Mouse (Mus musculus) heart, embryonic 14.5 days (tissue): ENCODE data around the gene Adcy5. TPM values are rescaled to one million over a fixed set of nuclear protein-coding genes. Genes with fewer than 3 reads are reported as not detected.

Experiments
- ATAC-seq: fragments of 200-750 bp; cut with Nextera tagmentation; 2 replicates; pipeline ENCODE4 v1.8.0; 2017; ENCODE audit warnings: low read depth, moderate TSS enrichment; ENCODE audit not compliant: insufficient number of reproducible peaks, insufficient read depth, low FRiP score
- H3K27ac ChIP-seq, 2 experiments: fragments of 200-500 bp in 1 of 2; fragments of 300-500 bp in 1 of 2; sonication (generic) in 1 of 2; replicated peaks in 1 of 2; 2 replicates each; pipeline ENCODE4 v1.5.1; 2012 to 2014; ENCODE audit warnings: low read depth in 2 of 2, low read length in 2 of 2, control low read depth in 1 of 2, mild to moderate bottlenecking in 1 of 2, mixed read lengths in 1 of 2; ENCODE audit not compliant: control insufficient read depth in 1 of 2, insufficient read depth in 1 of 2
- H3K27me3 ChIP-seq: fragments of 300-500 bp; sonication (generic); 2 replicates; pipeline ENCODE4 v1.6.1; 2014; ENCODE audit warnings: mild to moderate bottlenecking, low read length, control low read depth; ENCODE audit not compliant: control insufficient read depth, insufficient read depth
- H3K36me3 ChIP-seq: fragments of 300-500 bp; sonication (generic); 2 replicates; pipeline ENCODE4 v1.6.1; 2014; ENCODE audit warnings: mild to moderate bottlenecking, control low read depth, low read length, mixed read lengths; ENCODE audit not compliant: control insufficient read depth, insufficient read depth
- H3K4me1 ChIP-seq, 2 experiments: fragments of 200-500 bp in 1 of 2; fragments of 300-500 bp in 1 of 2; sonication (generic) in 1 of 2; 2 replicates each; pipeline ENCODE4 v1.6.1; 2012 to 2014; ENCODE audit warnings: low read length in 2 of 2, control low read depth in 1 of 2, mixed read lengths in 1 of 2; ENCODE audit not compliant: control insufficient read depth in 2 of 2, insufficient read depth in 2 of 2
- H3K4me2 ChIP-seq: fragments of 300-500 bp; sonication (generic); 2 replicates; pipeline ENCODE4 v1.6.1; 2014; ENCODE audit warnings: mild to moderate bottlenecking, low read length
- H3K4me3 ChIP-seq, 2 experiments: fragments of 200-500 bp in 1 of 2; fragments of 300-500 bp in 1 of 2; sonication (generic) in 1 of 2; 2 replicates each; pipeline ENCODE4 v1.5.1; 2012 to 2014; ENCODE audit warnings: low read length in 2 of 2, mild to moderate bottlenecking in 2 of 2, control low read depth in 1 of 2, low read depth in 1 of 2, moderate library complexity in 1 of 2; ENCODE audit not compliant: control insufficient read depth in 1 of 2, insufficient read depth in 1 of 2
- H3K9ac ChIP-seq: fragments of 300-500 bp; sonication (generic); 2 replicates; pipeline ENCODE4 v1.6.1; 2014; ENCODE audit warnings: mild to moderate bottlenecking, low read length
- H3K9me3 ChIP-seq: fragments of 300-500 bp; sonication (generic); 2 replicates; pipeline ENCODE4 v1.6.1; 2016; ENCODE audit warnings: low read length, control low read depth; ENCODE audit not compliant: control insufficient read depth
- WGBS: fragments of 180-500 bp; shearing (Covaris S2); extraction: QIAGEN DNeasy Blood & Tissue Kit; methylation state at CpG from one replicate; pipeline ENCODE4 v1.1.7; 2014; 5-methylcytosine and 5-hydroxymethylcytosine counted together
- polyA plus RNA-seq: library from polyadenylated mRNA; unstranded; fragments of >200 nt; fragmentation: Nextera tagmentation; extraction: Ambion mirVana; gene quantifications from 2 replicates; pipeline ENCODE4 v1.2.1, GENCODE M21; 2014

Gene Adcy5
- polyA plus RNA-seq, 1 experiment from 2014 or later, result 11.4 TPM

DNA sequence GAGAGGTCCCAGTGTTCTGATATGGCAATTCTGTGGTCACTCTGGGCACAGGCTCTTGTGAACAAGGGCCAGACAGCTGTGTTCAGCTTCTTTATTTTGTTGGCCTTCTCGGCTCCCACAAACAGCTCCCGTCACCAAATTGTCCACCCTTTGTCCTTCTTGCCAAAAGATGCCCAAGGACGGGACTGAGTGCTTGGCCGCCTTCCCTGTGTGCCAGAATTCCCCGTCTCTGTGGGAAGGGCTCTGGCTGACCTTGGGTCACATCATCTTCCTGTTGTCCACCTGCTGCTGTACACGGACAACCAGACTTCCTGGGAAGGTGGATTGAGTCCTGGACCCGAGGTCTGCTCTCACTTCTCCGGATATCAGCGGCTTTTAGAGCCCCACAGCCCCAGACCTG lies 131.1 kb downstream of the Adcy5 start:
- H3K4me3 ChIP-seq, result no peak overlapping the region
- no peak overlapping the region for H3K9ac ChIP-seq
- ATAC-seq, result no peak
- no peaks in the 10 kb centered on the region for H3K9me3 ChIP-seq
- 78% methylated on average over 9 of the region's 9 CpGs for whole genome bisulfite sequencing
- H3K27me3 ChIP-seq, result no peaks in the 10 kb centered on the region
- no peak overlapping the region for H3K4me2 ChIP-seq
- no peak overlapping the region for H3K27ac ChIP-seq
- no peaks in the 10 kb centered on the region; a peak in 1 of 4 replicates for H3K4me1 ChIP-seq
- H3K36me3 ChIP-seq, result peaks cover 81% of the 10 kb centered on the region

DNA sequence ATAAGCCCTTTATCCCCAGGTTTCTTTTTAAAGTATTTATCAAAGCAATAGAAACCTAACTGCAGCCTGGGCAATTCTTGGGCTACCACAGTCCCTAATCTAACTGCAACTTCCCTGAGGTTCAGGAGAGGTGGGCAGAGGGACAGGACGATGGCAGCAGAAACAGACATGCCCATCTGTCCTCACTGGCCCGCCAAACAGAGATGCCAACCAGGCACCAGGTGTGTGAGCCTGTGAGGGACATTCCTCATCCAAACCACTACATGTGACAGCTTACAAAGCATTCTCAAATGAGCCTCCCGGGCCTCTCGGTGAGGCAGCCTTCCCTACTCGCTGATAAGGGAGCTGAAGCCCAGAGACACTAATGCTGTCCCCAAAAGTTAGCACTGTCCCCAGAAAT lies 132.6 kb downstream of the Adcy5 start:
- Histone ChIP-seq H3K9ac (no peak overlapping the region), H3K4me3 (no peak overlapping the region), H3K27me3 (no peaks in the 10 kb centered on the region), H3K9me3 (no peaks in the 10 kb centered on the region), H3K27ac (no peak overlapping the region), H3K4me1 (no peaks in the 10 kb centered on the region; a peak in 1 of 4 replicates), H3K4me2 (no peak overlapping the region), H3K36me3 (peaks cover 83% of the 10 kb centered on the region)
- no peak for ATAC-seq
- WGBS, result 72% methylated on average over 5 of the region's 5 CpGs

DNA sequence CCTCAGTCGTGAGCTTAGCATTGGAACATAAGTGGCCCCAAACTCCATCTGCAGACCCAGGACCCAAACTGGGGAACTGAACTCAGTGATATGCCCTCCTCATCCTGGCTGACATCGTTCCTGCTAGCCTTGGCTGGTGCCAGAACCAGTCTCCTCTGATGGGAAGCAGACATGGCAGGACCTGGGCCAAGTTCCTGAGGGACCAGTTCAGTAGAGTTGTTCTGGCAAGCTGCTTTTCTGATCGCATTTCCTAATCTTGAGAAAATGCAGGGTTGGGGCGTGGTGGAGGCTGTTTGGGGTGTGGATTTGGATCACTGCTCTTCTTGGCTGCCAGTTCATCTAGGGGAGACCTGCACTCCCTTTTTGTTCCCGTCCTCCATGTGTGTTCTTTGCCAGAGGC lies 143.1 kb downstream of the Adcy5 start:
- Histone ChIP-seq H3K9me3 (no peaks in the 10 kb centered on the region), H3K4me2 (no peak overlapping the region), H3K9ac (no peak overlapping the region), H3K27ac (no peak overlapping the region), H3K27me3 (no peaks in the 10 kb centered on the region), H3K4me3 (no peak overlapping the region), H3K4me1 (peaks cover 0 to 3% of the 10 kb centered on the region in 2 experiments; a peak in 1 of 4 replicates), H3K36me3 (peaks cover 76% of the 10 kb centered on the region)
- no peak for ATAC-seq
- 49% methylated on average over 5 of the region's 5 CpGs for WGBS

DNA sequence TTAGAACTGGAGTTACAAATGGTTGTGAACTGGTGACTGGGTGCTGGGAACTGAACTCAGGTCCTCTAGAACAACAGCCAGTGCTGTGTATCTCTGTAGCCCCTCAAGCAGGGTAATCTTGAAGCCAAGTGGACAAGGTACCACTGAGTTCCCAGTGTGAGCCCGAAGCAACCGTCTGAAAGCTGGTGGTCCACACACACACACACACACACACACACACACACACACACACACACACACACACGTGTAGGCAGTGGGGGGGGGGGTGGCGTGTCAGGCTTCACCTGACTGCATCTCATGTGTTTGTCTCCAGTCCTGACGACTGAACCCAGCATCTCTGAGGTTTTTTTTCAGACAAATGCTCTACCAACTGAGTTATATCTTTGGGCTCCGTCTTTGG lies 145.5 kb downstream of the Adcy5 start:
- H3K9ac ChIP-seq, result no peak overlapping the region
- no peak for ATAC-seq
- peaks cover 0 to 3% of the 10 kb centered on the region in 2 experiments; a peak in 1 of 4 replicates for H3K4me1 ChIP-seq
- no peaks in the 10 kb centered on the region for H3K9me3 ChIP-seq
- H3K27me3 ChIP-seq, result no peaks in the 10 kb centered on the region
- peaks cover 77% of the 10 kb centered on the region for H3K36me3 ChIP-seq
- no peak overlapping the region for H3K27ac ChIP-seq
- no peak overlapping the region for H3K4me3 ChIP-seq
- no peak overlapping the region for H3K4me2 ChIP-seq
- WGBS, result 90% methylated on average over 5 of the region's 6 CpGs

DNA sequence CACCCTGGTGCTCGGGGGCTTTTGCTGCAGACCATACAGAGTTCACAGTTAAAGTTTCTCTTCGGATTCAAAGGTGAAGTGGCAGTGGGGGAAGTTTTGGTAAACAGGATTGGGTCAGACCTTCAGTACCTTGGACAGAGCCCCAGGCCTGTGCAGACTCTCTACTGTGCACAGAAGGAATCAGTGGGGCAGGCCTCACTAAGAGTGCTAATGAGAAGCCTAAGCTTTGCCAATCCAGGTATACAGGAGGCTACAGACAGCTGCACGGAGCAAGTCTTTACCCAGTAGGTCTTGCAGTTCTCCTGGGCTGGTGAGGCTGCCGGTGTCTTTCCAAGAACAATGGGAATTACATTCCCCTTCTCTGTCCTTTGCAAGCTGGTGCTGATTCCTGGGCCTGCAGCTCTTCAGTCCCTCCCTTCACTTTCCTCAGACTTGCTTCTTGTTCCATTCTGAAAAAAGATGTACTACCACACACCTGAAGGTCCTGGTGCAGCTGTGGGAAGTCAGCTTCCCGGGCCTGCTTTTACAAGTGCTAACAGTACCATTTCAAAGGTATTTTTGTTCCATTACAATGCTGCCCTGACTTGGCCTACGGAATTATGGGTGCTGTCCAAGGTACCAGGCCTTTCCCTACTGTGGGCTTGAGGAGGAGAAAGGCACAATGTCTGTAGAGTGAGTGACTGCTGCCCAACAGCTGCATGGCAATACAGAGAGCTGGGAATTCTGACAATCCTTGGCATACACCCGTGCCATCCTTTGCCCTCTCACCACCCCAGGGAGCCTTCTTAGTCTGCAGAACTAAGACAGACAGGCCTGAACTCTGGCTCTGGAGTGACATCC lies 148.0 kb downstream of the Adcy5 start:
- H3K4me2 ChIP-seq, result no peak overlapping the region
- H3K4me3 ChIP-seq, result no peak overlapping the region
- H3K9me3 ChIP-seq, result no peaks in the 10 kb centered on the region
- H3K27me3 ChIP-seq, result no peaks in the 10 kb centered on the region
- H3K27ac ChIP-seq, result no peak overlapping the region
- H3K9ac ChIP-seq, result no peak overlapping the region
- ATAC-seq, result no peak
- 44% methylated on average over 7 of the region's 7 CpGs for WGBS
- H3K4me1 ChIP-seq, result peaks cover 0 to 3% of the 10 kb centered on the region in 2 experiments; a peak in 3 of 4 replicates
- H3K36me3 ChIP-seq, result peaks cover 84% of the 10 kb centered on the region

DNA sequence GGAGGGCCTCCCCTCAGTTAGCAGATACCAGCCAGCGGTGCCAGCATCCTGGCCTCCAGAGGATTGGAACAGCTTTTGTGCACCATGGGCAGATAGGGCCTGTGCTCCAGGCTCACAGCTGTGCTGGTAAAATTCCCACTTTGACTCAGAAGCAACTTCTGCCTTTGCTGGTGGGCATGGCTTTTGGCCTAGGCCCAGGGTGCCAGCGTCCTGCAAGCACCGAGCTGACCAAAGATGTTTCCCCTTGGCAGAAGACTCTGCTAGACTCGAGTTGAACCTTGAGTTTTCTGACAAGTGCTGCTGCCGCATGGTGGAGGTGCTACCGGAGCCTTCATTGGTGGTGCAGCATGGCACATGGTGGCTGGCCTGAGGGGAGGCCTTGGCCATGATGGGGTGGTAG lies 149.0 kb downstream of the Adcy5 start:
- Histone ChIP-seq H3K27ac (no peak overlapping the region), H3K4me1 (peaks cover 8 to 11% of the 10 kb centered on the region in 2 experiments; a peak in 3 of 4 replicates), H3K9ac (no peak overlapping the region), H3K4me3 (no peak overlapping the region), H3K27me3 (no peaks in the 10 kb centered on the region), H3K4me2 (no peak overlapping the region), H3K36me3 (peaks cover 74% of the 10 kb centered on the region), H3K9me3 (no peaks in the 10 kb centered on the region)
- no peak for ATAC-seq
- 88% methylated on average over 6 of the region's 6 CpGs for WGBS

DNA sequence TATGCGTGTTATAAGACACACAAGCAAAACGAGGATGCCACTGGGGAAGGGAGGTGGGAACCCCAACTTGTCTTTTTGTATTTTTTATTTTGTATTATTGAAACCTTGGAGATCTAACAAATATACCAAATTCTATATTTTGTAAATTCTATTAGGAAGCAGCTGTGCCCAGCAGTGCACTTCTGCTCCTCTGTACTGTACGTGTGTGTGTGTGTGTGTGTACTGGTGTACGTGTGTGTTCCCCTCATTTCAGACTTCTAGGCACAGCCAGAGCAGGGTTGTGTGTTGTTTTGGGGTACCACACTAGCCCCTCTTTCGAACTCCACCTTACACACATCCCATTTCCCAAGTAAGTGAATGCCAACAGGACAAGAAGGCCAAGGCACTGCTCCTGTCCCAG lies 149.7 kb downstream of the Adcy5 start:
- H3K9me3 ChIP-seq, result no peaks in the 10 kb centered on the region
- H3K27me3 ChIP-seq, result no peaks in the 10 kb centered on the region
- 89% methylated on average over 5 of the region's 5 CpGs for WGBS
- H3K9ac ChIP-seq, result no peak overlapping the region
- peaks cover 10 to 11% of the 10 kb centered on the region in 2 experiments; a peak in 3 of 4 replicates for H3K4me1 ChIP-seq
- H3K36me3 ChIP-seq, result peaks cover 67% of the 10 kb centered on the region
- no peak overlapping the region for H3K27ac ChIP-seq
- no peak overlapping the region for H3K4me3 ChIP-seq
- no peak for ATAC-seq
- no peak overlapping the region for H3K4me2 ChIP-seq
